Mouse (Mus musculus) spleen, adult 2 months (tissue): Measurements from ENCODE around the gene Mtr.

Experiments
- CTCF ChIP-seq: fragments of 200-500 bp; IDR thresholded peaks from 2 replicates; pipeline ENCODE4 v1.5.1; 2011; ENCODE audit warnings: mild to moderate bottlenecking, inconsistent platforms; ENCODE audit not compliant: insufficient read depth, insufficient read length, insufficient replicate concordance; ENCODE audit errors: extremely low read depth
- POLR2A ChIP-seq: fragments of 200-500 bp; IDR thresholded peaks from 2 replicates; pipeline ENCODE4 v1.6.1; 2011; ENCODE audit warnings: low read depth, low read length, inconsistent platforms

DNA sequence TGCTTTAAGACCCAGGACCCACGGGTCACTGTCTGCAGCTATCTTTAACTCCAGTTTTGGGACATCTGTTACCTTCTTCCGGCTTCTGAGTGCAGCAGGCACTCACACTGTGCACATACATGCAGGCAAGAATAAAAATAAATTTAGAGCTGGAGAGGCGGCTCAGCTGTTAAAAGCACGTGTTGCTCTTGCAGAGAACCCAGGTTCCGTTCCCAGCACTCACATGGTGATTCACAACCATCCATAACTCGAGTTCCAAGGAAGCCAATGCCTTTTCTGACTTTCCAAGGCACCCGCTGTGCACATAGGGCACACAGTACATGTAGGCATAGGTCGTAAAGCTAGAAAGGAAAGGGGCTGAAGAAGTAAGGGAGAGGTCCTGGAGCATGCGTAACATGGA, 90.6 kb downstream of the Mtr start:
- TF ChIP-seq POLR2A: no peak
- TF ChIP-seq CTCF: no peak
